18 mouse cellular contexts compared by ENCODE assay signal in the genomic region with DNA sequence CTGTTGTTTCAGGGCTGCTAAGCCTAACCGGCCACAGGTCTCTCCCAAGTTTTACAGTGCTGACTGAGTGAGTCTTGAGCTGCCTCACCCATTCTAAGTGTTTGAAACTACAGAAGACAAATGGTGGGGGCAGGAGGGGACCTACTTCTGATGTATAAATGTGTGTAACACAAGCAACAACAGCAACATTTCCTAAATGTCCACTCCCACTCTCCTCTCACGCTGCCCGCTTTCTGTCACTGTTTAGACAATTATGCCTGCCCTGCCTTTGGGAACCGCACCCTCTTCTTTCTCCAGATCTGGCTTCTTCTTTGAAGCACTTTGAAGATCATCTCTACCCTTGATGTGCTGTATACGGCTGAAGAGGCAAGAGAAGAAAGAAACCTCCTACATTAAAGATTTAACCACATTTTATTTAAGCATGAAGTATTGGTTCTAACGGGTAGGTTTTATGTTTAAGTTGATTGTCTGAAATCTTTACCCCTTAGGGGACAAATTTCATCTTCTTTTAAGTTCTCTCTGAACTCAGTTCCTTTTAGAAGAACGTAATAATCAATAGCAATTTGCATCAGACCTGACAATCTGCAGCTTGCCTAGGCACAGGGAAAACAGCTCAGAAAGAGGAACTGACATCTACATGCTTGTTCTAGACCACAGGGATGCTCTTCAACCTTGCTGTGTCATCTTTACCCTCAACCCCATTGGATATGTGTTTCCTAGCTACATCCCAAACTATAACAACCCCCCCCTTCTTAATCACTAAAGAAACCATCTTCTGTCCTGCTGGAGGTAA.
A peak's percentile ranks its signal among the peaks of the same experiment; 100 is the strongest.
DNase-seq lines count a peak whose midpoint lies in the region; ATAC-seq and TF ChIP-seq lines count a peak whose summit lies in the region.
"Had no signal": no experiment of that assay in that cellular context is flagged by ENCODE, and none has a peak within 500 bp of the region (broad histone marks: within the 10 kb centered on the region; RNA-seq: fewer than 3 reads in every experiment).

No protein-coding gene starts in this region.

- no peak overlapping the region for H3K9ac ChIP-seq in lung, embryonic 16.5 days (ENCODE audit: low read length)
- H3K9ac ChIP-seq: hindbrain, embryonic 13.5 days had no signal

- peaks cover 29% of the 10 kb centered on the region for H3K4me1 ChIP-seq in lung, embryonic 16.5 days (replicated peaks; ENCODE audit: control insufficient read depth, insufficient read depth, low read length)
- peaks cover 29% of the 10 kb centered on the region for H3K4me1 ChIP-seq in lung, adult 2 months (ENCODE audit: control insufficient read depth, insufficient read depth, low read length)
- no peaks in the 10 kb centered on the region for H3K4me1 ChIP-seq in thymus, adult 2 months (replicated peaks; ENCODE audit: control insufficient read depth, insufficient read depth, low read length)

- H3K27ac ChIP-seq in lung, embryonic 16.5 days (ENCODE audit: low read length) = peak overlapping the region; percentile 64
- no peak overlapping the region for H3K27ac ChIP-seq in thymus, adult 2 months (ENCODE audit: control insufficient read depth, insufficient read depth, low read length)
- H3K27ac ChIP-seq: gastrocnemius, adult 2 months; left cerebral cortex, adult 2 months had no signal

- no peak for TF ChIP-seq POLR2A in lung, adult 2 months (IDR thresholded peaks at IDR 0.05; ENCODE audit: borderline replicate concordance, extremely low read depth, low read depth, low read length)
- no peak for TF ChIP-seq POLR2A in thymus, adult 2 months (IDR thresholded peaks at IDR 0.05; ENCODE audit: control insufficient read depth, extremely low read depth, insufficient read depth, low read length, poor library complexity)

- DNase-seq in frontal cortex, adult 2 months (ENCODE audit: extremely low spot score in 1 of 2, low spot score in 1 of 2) = no peak
- no peak for DNase-seq in lung, adult 2 months
- DNase-seq in MEL-GATA-1-ER (ENCODE audit: extremely low read depth, low read depth) = peak; percentile 55
- no peak for DNase-seq in B cell, adult 2 months
- DNase-seq in thymus, adult 2 months = no peak
- DNase-seq: adrenal gland, postnatal 10 days; gastrocnemius, adult 2 months; kidney, adult 2 months; liver; right cerebral cortex, postnatal 4 days; thymus, postnatal 36 days had no signal

- WGBS in lung, embryonic 16.5 days = 64% methylated on average over 7 of the region's 7 CpGs
- WGBS in lung, adult 2 months = 48% methylated on average over 7 of the region's 7 CpGs
- 61% methylated on average over 7 of the region's 7 CpGs for WGBS in thymus, adult 2 months

- H3K36me3 ChIP-seq in lung, embryonic 16.5 days (ENCODE audit: control insufficient read depth, insufficient read depth, low read length) = no peaks in the 10 kb centered on the region
- no peaks in the 10 kb centered on the region for H3K36me3 ChIP-seq in thymus, adult 2 months (ENCODE audit: control insufficient read depth, insufficient read depth, low read length)
- H3K36me3 ChIP-seq: hindbrain, embryonic 13.5 days had no signal

- ATAC-seq in frontal cortex, adult (ENCODE audit: low TSS enrichment) = peak; percentile 49; the same call in 1 of the 2 replicates
- ATAC-seq in lung, embryonic 16.5 days (ENCODE audit: low read depth) = no peak
- peak; percentile 77 for ATAC-seq in granulocyte monocyte progenitor cell, adult 5-6 weeks (replicated peaks; ENCODE audit: poor library complexity, severe bottlenecking)

- no peak overlapping the region for H3K4me3 ChIP-seq in lung, embryonic 16.5 days (ENCODE audit: low read length)
- no peak overlapping the region for H3K4me3 ChIP-seq in lung, adult 2 months (replicated peaks; ENCODE audit: extremely low read depth, low read depth, low read length)
- H3K4me3 ChIP-seq in thymus, adult 2 months (ENCODE audit: control insufficient read depth, insufficient read depth, low read length) = no peak overlapping the region
- H3K4me3 ChIP-seq: erythroblast, embryonic 14.5 days; gastrocnemius, adult 2 months; hindbrain, embryonic 13.5 days; left cerebral cortex, adult 2 months had no signal

- no peaks in the 10 kb centered on the region for H3K9me3 ChIP-seq in lung, embryonic 16.5 days (ENCODE audit: control insufficient read depth, low read length)
- H3K9me3 ChIP-seq: hindbrain, embryonic 13.5 days had no signal

- no peaks in the 10 kb centered on the region for H3K27me3 ChIP-seq in lung, embryonic 16.5 days (ENCODE audit: control insufficient read depth, insufficient read depth, low read depth, low read length)
- no peaks in the 10 kb centered on the region for H3K27me3 ChIP-seq in thymus, adult 2 months (ENCODE audit: control insufficient read depth, insufficient read depth, low read length)
- H3K27me3 ChIP-seq: hindbrain, embryonic 13.5 days had no signal

- H3K4me2 ChIP-seq in lung, embryonic 16.5 days (ENCODE audit: low read depth, low read length) = no peak overlapping the region
- H3K4me2 ChIP-seq: heart, embryonic 11.5 days; hindbrain, embryonic 13.5 days had no signal

- no peak for TF ChIP-seq CTCF in lung, adult 2 months (IDR thresholded peaks at IDR 0.05; ENCODE audit: insufficient read depth, low read length)
- no peak for TF ChIP-seq CTCF in thymus, adult 2 months (IDR thresholded peaks at IDR 0.05; ENCODE audit: borderline replicate concordance, control insufficient read depth, extremely low read depth, insufficient read depth, low read length, poor library complexity)
